Mouse (Mus musculus) left cerebral cortex, adult 2 months (tissue): ENCODE results near the gene Asb6. TPM values are rescaled to one million over a fixed set of nuclear protein-coding genes. Genes with fewer than 3 reads are reported as not detected.

Experiments
- DNase-seq, 2 experiments: peaks; one replicate each; pipeline ENCODE4 v3.0.0; 2021 to 2022; ENCODE audit warnings: low spot score in 2 of 2, mixed read lengths in 1 of 2; ENCODE audit errors: extremely low spot score in 1 of 2
- H3K27ac ChIP-seq: fragments of 200-600 bp; 2 replicates; pipeline ENCODE4 v1.8.1; 2022
- H3K4me3 ChIP-seq: fragments of 200-600 bp; 2 replicates; pipeline ENCODE4 v1.8.1; 2022
- CTCF ChIP-seq: fragments of 200-600 bp; IDR thresholded peaks from 2 replicates; pipeline ENCODE4 v1.8.1; 2022; ENCODE audit warnings: antibody characterized with exemption, mild to moderate bottlenecking, moderate library complexity
- intact Hi-C: fragments of 180-260 bp; cut with DNase I; formaldehyde crosslinking; loops from one replicate; pipeline ENCODE4 v1.15.1; 2025
- total RNA-seq, 2 experiments: library from RNA; stranded (reverse); gene quantifications; 2 replicates each; pipeline ENCODE4 v1.2.3; 2021

Gene Asb6
- total RNA-seq, 2 experiments from 2014 or later: 35.4 to 40.5 TPM

- no peak overlapping the region for H3K27ac ChIP-seq
- no peak for TF ChIP-seq CTCF
- no peak for DNase-seq
- H3K4me3 ChIP-seq: no peak overlapping the region
- intact Hi-C loops: no loop called here
These were observed 42.7 kb downstream of the Asb6 start for GRCm38 (mm10) chr2:30787466-30787865.

- peak; percentile 30 for TF ChIP-seq CTCF
- intact Hi-C loops: no loop called here
- no peak for DNase-seq
- no peak overlapping the region for H3K4me3 ChIP-seq
- peak overlapping the region; percentile 69 for H3K27ac ChIP-seq
These were observed 45.8 kb downstream of the Asb6 start for GRCm38 (mm10) chr2:30784078-30784994.

GRCm38 (mm10) chr2:30783346-30783745 lies 46.8 kb downstream of the Asb6 start:
- H3K27ac ChIP-seq: peak overlapping the region; percentile 70; the same call in 1 of the 2 replicates
- H3K4me3 ChIP-seq: peak overlapping the region; percentile 23
- TF ChIP-seq CTCF: no peak
- intact Hi-C loops: no loop called here
- peak; percentile 63 to 74 for DNase-seq

- no peak for DNase-seq
- intact Hi-C loops: no loop called here
- TF ChIP-seq CTCF: no peak
- H3K27ac ChIP-seq: peak overlapping the region; percentile 70; the same call in 1 of the 2 replicates
- H3K4me3 ChIP-seq: no peak overlapping the region
These were observed 47.5 kb downstream of the Asb6 start for GRCm38 (mm10) chr2:30782312-30783290.

- intact Hi-C loops: loop anchor here (5.0 kb wide), 1 partner anchor 177 kb away; no protein-coding TSS in a partner anchor
- no peak for DNase-seq
- Histone ChIP-seq H3K4me3 (no peak overlapping the region), H3K27ac (no peak overlapping the region)
- TF ChIP-seq CTCF: no peak
These were observed 50.9 kb downstream of the Asb6 start for GRCm38 (mm10) chr2:30779241-30779640.

GRCm38 (mm10) chr2:30778235-30778634 lies 51.9 kb downstream of the Asb6 start:
- TF ChIP-seq CTCF: no peak
- H3K27ac ChIP-seq: no peak overlapping the region
- intact Hi-C loops: loop anchor here (5.0 kb wide), 1 partner anchor 176 kb away; no protein-coding TSS in a partner anchor

GRCm38 (mm10) chr2:30777266-30777665 lies 52.9 kb downstream of the Asb6 start:
- intact Hi-C loops: loop anchor here (5.0 kb wide), 1 partner anchor 175 kb away; no protein-coding TSS in a partner anchor
- no peak for DNase-seq
- Histone ChIP-seq H3K27ac (no peak overlapping the region), H3K4me3 (no peak overlapping the region)
- no peak for TF ChIP-seq CTCF

More at GRCm38 (mm10) chr2:30778235-30778634, 51.9 kb downstream of the Asb6 start:
- DNase-seq: no peak
- H3K4me3 ChIP-seq: no peak overlapping the region

GRCm38 (mm10) chr2:30775955-30776354 lies 54.2 kb downstream of the Asb6 start:
- intact Hi-C loops: loop anchor here (5.0 kb wide), 1 partner anchor 174 kb away; no protein-coding TSS in a partner anchor
- Histone ChIP-seq H3K4me3 (no peak overlapping the region), H3K27ac (no peak overlapping the region)
- peak; percentile 40 for TF ChIP-seq CTCF
- DNase-seq: no peak

GRCm38 (mm10) chr2:30773313-30774005 lies 56.7 kb downstream of the Asb6 start:
- no peak for TF ChIP-seq CTCF
- peak overlapping the region; percentile 94 for H3K27ac ChIP-seq
- DNase-seq: no peak
- intact Hi-C loops: loop anchor here (1.0 to 5.0 kb wide), 2 partner anchors 54 to 301 kb away; partner anchors contain the start of gene Ier5l
- H3K4me3 ChIP-seq: no peak overlapping the region

Other genes with a start within 250 kb of the Asb6 start
- 1 to 10 TPM; 2.8 to 5.7 TPM for gene Cstad, start 235.3 kb downstream of the Asb6 start, total RNA-seq
- 10 to 100 TPM in 1 of 2 experiments, 1 to 10 TPM in 1; 9.9 to 12.6 TPM for gene 1700001O22Rik, start 26.7 kb downstream of the Asb6 start, total RNA-seq
- gene Ntmt1, start 22.5 kb downstream of the Asb6 start, total RNA-seq: 10 to 100 TPM; 35.2 to 38.8 TPM
- 1 to 10 TPM; 1.5 to 1.7 TPM for gene Prrx2, start 4.6 kb upstream of the Asb6 start, total RNA-seq
- 1 to 10 TPM; 5.1 to 6.9 TPM for gene Ptges, start 99.5 kb upstream of the Asb6 start, total RNA-seq
- 10 to 100 TPM; 28.0 to 32.9 TPM for gene Tor1b, start 122.6 kb upstream of the Asb6 start, total RNA-seq
- 10 to 100 TPM; 38.0 to 43.2 TPM for gene Tor1a, start 137.6 kb upstream of the Asb6 start, total RNA-seq
- 10 to 100 TPM; 65.0 to 68.6 TPM for gene BC005624, start 151.9 kb upstream of the Asb6 start, total RNA-seq
- gene Usp20, start 151.9 kb upstream of the Asb6 start, total RNA-seq: 10 to 100 TPM; 76.0 to 82.8 TPM